Mouse (Mus musculus) bone marrow, adult 2 months (tissue): ENCODE measurements around the gene Slc22a15. TPM values are rescaled to one million over a fixed set of nuclear protein-coding genes. Genes with fewer than 3 reads are reported as not detected.

Experiments
- H3K27ac ChIP-seq: fragments of 200-500 bp; 2 replicates; pipeline ENCODE4 v1.5.1; 2012; ENCODE audit warnings: low read depth, mild to moderate bottlenecking, control low read depth, inconsistent platforms, low read length; ENCODE audit not compliant: control insufficient read depth, poor library complexity, insufficient read depth
- H3K4me1 ChIP-seq: fragments of 200-500 bp; 2 replicates; pipeline ENCODE4 v1.6.1; 2011; ENCODE audit warnings: low read length; ENCODE audit not compliant: control insufficient read depth, insufficient read depth
- H3K4me3 ChIP-seq: fragments of 200-500 bp; replicated peaks from 2 replicates; pipeline ENCODE3; 2011; ENCODE audit warnings: mild to moderate bottlenecking, low read depth, low read length, control low read depth; ENCODE audit not compliant: control insufficient read depth
- CTCF ChIP-seq: fragments of 200-500 bp; IDR thresholded peaks from 2 replicates; pipeline ENCODE4 v1.5.1; 2011; ENCODE audit warnings: low read length, control low read depth; ENCODE audit not compliant: control insufficient read depth, insufficient read depth
- POLR2A ChIP-seq: fragments of 200-500 bp; IDR thresholded peaks from 2 replicates; pipeline ENCODE4 v1.6.1; 2011; ENCODE audit warnings: low read depth, mild to moderate bottlenecking, control low read depth, low read length, borderline replicate concordance; ENCODE audit not compliant: control insufficient read depth
- WGBS: fragments of 180-500 bp; shearing (Covaris S2); methylation state at CpG from one replicate; pipeline ENCODE4 v1.1.7; 2018; 5-methylcytosine and 5-hydroxymethylcytosine counted together
- polyA plus RNA-seq: library from polyadenylated mRNA; stranded (reverse); fragments of >200 nt; gene quantifications from 2 replicates; pipeline ENCODE4 v1.2.4, GENCODE M21; 2011; ENCODE audit warnings: low replicate concordance; ENCODE audit not compliant: missing spikeins, insufficient read depth, insufficient read length

Slc22a15 gene
- polyA plus RNA-seq, 1 experiment, result 19.1 TPM

- Histone ChIP-seq H3K27ac (no peak overlapping the region), H3K4me3 (no peak overlapping the region), H3K4me1 (no peaks in the 10 kb centered on the region; the same call in 1 of the 2 replicates)
- 52% methylated on average over 4 of the region's 4 CpGs for WGBS
- no peak for TF ChIP-seq POLR2A
- no peak for TF ChIP-seq CTCF
Measured at GRCm38 (mm10) chr3:101929105-101929876, 5.0 kb upstream of the Slc22a15 start.

DNA sequence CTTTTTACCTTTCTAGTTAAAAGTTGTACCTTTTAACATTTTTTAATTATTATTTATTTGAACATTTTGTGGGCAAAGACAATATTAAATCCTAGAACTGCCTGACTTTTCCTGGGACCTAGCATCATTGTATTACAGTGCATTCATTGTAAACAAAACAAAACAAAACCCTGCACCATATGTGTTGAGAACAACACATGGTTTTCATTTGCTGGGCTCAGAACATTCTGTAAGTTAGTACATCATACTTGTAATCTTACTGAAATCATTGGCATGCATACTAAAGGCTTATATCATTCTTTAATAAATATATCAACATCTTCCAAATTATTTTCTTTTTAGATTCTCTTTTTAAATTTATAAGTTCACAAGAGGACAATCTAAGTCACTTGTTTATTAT lies 2.4 kb upstream of the Slc22a15 start:
- Histone ChIP-seq H3K27ac (no peak overlapping the region), H3K4me1 (no peaks in the 10 kb centered on the region; the same call in 1 of the 2 replicates), H3K4me3 (no peak overlapping the region)
- no peak for TF ChIP-seq CTCF
- no peak for TF ChIP-seq POLR2A

DNA sequence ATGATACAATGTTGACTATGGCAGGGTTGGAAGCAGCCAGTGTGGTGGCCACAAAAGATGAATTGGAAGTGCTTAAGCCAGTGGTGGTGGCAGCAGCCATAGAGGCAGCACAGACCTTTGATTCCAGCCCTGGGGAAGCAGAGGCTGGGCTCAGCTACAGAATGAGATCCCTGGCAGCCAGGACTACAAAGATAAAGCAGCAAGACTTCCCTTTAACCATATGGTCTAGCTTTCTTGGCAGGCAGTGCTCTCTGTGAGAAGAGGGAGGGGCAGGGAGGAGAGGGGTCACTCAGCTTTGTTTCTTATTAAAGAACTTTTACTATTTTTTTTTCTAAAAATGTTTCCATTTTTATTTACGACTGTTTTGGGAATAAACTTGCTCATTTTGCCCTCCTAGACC lies 1.4 kb upstream of the Slc22a15 start:
- H3K4me1 ChIP-seq, result no peaks in the 10 kb centered on the region; the same call in 1 of the 2 replicates
- no peak overlapping the region for H3K4me3 ChIP-seq
- WGBS, result 38% methylated on average over 1 of the region's 1 CpGs
- TF ChIP-seq POLR2A (no peak), CTCF (no peak)
- no peak overlapping the region for H3K27ac ChIP-seq

- no peak overlapping the region for H3K27ac ChIP-seq
- H3K4me1 ChIP-seq, result peaks cover 2% of the 10 kb centered on the region; the same call in 1 of the 2 replicates
- TF ChIP-seq POLR2A, result no peak
- TF ChIP-seq CTCF, result no peak
- WGBS, result 78% methylated on average over 7 of the region's 7 CpGs
- H3K4me3 ChIP-seq, result no peak overlapping the region
Measured at GRCm38 (mm10) chr3:101922366-101922765, 1.9 kb downstream of the Slc22a15 start.

- H3K4me3 ChIP-seq, result no peak overlapping the region
- H3K27ac ChIP-seq, result no peak overlapping the region
- TF ChIP-seq CTCF (no peak), POLR2A (no peak)
- WGBS, result 77% methylated on average over 3 of the region's 3 CpGs
- H3K4me1 ChIP-seq, result peaks cover 2% of the 10 kb centered on the region; the same call in 1 of the 2 replicates
Measured at GRCm38 (mm10) chr3:101918526-101918925, 5.7 kb downstream of the Slc22a15 start.

DNA sequence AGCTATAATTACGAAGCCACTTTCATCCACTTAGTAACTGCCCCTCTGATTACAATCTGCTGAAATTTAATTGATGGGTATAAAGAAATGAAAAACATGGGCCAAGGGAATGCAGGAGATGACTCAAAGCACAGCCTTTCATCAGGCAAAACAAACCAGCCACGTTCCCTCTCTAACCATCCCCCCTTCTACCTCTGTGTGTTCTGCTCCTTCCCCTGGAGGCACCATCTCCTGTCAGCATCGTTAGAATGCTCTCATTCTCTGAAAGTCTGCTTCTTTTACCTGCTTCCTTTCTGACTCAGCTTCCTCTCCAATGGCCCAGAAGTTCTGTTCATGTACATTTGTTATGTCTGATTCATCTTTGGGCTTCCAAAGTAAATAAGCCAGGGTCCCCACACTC lies 6.6 kb downstream of the Slc22a15 start:
- peaks cover 2% of the 10 kb centered on the region; the same call in 1 of the 2 replicates for H3K4me1 ChIP-seq
- TF ChIP-seq POLR2A, result no peak
- TF ChIP-seq CTCF, result no peak
- WGBS, result 39% methylated on average over 3 of the region's 3 CpGs
- H3K27ac ChIP-seq, result no peak overlapping the region
- no peak overlapping the region for H3K4me3 ChIP-seq

- peaks cover 2% of the 10 kb centered on the region; the same call in 1 of the 2 replicates for H3K4me1 ChIP-seq
- no peak for TF ChIP-seq POLR2A
- no peak for TF ChIP-seq CTCF
- 55% methylated on average over 5 of the region's 5 CpGs for WGBS
- no peak overlapping the region for H3K4me3 ChIP-seq
- no peak overlapping the region for H3K27ac ChIP-seq
Measured at GRCm38 (mm10) chr3:101916525-101916924, 7.7 kb downstream of the Slc22a15 start.

DNA sequence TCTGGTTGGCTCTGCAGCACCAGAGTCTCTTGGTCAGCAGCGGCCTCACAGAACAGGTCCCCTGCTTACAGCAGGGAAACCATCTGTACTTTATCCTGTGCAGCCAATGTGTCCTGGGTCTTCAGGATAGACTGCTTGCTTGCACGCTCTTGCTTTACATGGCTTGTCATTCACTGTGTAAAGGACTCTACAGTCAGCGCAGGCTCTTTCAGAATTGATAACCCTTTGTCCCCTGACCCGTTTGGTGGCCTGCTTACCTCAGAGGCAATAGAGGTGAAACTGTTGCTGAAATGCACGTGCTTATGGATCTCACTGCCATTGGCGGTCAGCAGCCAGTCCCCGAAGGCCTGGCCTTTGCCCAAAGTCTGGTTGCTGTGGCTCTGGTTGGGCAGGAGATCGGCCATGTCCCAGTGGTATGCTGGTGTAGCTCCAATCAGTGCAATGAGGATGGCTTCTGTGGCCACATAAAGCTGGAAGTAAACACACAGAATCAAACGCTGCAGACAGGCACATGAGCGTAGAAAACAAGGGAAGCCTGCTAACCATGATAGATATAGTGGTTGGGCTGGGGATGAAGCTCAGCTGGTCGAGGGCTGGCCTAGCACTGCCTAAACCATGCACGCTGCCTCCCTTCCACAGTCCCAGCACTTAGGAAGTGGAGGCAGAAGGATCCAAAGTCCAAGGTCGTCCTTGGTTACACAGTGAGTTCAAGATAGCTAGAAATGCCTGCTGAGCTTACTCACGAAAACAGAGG lies 9.0 kb downstream of the Slc22a15 start:
- Histone ChIP-seq H3K4me3 (no peak overlapping the region), H3K4me1 (peaks cover 2% of the 10 kb centered on the region; the same call in 1 of the 2 replicates), H3K27ac (no peak overlapping the region)
- TF ChIP-seq CTCF (no peak), POLR2A (no peak)
- 85% methylated on average over 14 of the region's 14 CpGs for WGBS
